Mouse (Mus musculus): ENCODE results near the gene Eif5.
A peak's percentile ranks its signal among the peaks of the same experiment; 100 is the strongest.
"Not testable (repeated sequence)": the region's sequence is repeated elsewhere in the genome, so short reads cannot be mapped to it uniquely, and the experiment has no call there.

The Eif5 gene

GRCm38 (mm10) chr12:111524883-111525282 is 12.9 kb upstream of the Eif5 start:
- no peak for DNase-seq (ENCODE audit: low spot score)

GRCm38 (mm10) chr12:111527643-111528281 is 10.1 kb upstream of the Eif5 start:
- no peak for DNase-seq (ENCODE audit: low spot score)

DNA sequence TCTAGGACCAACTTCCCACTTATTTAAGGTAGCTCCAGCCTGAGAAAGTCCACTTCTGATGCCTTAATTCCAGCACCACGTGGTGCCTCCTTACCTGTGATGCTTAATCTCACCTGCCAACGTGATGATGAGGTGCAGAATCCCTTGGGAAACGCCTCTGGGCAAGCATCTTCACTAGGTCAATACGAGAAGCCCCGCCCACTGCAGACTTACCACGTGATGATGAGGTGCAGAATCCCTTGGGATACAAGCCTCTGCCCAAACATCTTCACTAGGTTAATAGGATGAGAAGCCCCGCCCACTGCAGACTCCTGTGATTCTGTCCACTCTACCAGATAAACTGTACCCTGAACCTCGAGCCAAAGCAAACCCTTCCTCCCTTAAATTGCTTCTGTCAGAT is 8.6 kb upstream of the Eif5 start:
- no peak for DNase-seq (ENCODE audit: low spot score)

GRCm38 (mm10) chr12:111533096-111533794 is 4.6 kb upstream of the Eif5 start:
- DNase-seq (ENCODE audit: low spot score) = no peak

- DNase-seq (ENCODE audit: low spot score) = peak; percentile 47
Measured at GRCm38 (mm10) chr12:111535281-111535680, 2.5 kb upstream of the Eif5 start.

GRCm38 (mm10) chr12:111535762-111536161 is 2.1 kb upstream of the Eif5 start:
- DNase-seq (ENCODE audit: low spot score) = no peak

DNA sequence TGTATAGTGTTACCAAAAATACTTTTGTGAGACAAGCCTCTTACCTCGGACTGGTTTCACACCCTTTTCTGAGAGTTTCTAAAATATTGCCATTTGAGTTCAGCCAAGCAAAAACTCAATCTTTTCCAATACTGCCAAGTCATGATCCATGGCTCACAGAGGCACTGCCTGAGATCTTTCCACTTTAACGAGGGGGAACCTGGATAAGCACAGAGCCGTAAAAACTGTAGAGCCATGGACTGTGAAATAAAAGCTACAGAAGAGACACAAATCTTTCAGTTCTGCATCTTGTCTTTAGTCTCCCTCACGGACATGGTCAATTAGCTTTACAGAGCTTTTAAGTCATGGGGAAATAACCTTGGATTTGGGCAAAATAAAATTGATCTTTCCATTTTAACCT is 1.1 kb upstream of the Eif5 start:
- no peak for DNase-seq (ENCODE audit: low spot score)

DNA sequence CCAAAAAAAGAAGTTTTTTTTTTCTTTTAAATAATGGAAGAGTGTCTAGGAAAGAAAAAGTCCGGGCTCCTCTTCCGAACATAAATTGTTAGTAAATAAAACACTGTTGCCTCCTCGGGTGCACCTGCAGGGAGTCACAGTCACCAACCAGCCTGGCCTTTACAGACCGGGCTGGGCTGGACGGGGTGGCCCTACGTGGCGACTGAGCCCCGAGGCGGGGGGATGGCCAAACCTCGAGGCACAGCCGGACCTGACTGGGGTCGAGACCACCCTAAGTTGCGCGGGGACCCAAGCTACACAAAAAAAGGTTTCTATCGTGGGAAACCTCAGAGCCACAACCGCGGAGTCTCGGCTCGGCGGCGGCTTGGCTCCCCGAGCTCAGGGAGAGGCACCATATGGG is 475 bp upstream of the Eif5 start:
- DNase-seq (ENCODE audit: low spot score) = no peak

GRCm38 (mm10) chr12:111538292-111539040 is 650 bp downstream of the Eif5 start:
- peak; percentile 82 for DNase-seq (ENCODE audit: low spot score)

GRCm38 (mm10) chr12:111539041-111539345 is 1.2 kb downstream of the Eif5 start:
- no peak for DNase-seq (ENCODE audit: low spot score)

GRCm38 (mm10) chr12:111547070-111547469 is 9.3 kb downstream of the Eif5 start:
- DNase-seq (ENCODE audit: low spot score) = no peak

GRCm38 (mm10) chr12:111548555-111549289 is 10.9 kb downstream of the Eif5 start:
- no peak for DNase-seq (ENCODE audit: low spot score)

- DNase-seq (ENCODE audit: low spot score) = no peak
Measured at GRCm38 (mm10) chr12:111550679-111551078, 12.9 kb downstream of the Eif5 start.

DNA sequence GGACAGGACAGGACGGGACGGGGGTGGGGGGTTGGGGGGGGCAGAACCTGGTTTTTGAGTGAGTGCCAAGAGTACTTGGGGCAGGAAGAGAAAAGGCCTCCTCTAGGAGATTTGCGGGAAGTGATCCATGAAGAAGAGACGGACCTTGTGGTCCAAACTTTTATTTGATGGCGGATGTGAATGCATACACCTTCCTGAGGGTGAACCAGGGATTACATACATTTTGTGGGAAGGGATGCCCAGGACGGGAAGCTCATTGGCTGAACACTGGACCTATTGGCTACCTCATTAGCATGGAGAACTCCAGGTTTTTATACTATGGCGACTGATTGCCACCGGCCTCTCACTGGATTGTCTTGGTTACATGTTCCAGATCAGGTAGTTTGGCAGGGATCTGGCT is 14.5 kb downstream of the Eif5 start:
- no peak for DNase-seq (ENCODE audit: low spot score)

DNA sequence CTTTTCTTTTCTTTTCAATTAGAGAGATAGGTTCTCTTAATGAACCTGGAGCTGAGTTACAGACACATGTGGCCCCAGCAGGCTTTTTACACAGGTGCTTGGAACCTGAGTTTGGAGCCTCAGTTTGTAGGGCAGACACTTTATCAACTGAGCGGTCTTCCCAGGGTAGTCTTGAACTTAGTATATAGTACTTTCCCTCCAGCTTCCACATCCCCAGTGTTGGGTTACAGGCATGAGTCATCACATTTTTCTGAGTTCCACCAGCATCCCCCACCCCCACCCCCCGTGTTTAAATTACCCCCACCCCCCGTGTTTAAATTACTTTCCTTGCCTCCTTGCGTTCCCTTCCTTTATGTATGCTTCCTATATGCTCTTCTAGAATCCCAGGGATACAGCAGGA is 17.5 kb downstream of the Eif5 start:
- DNase-seq (ENCODE audit: low spot score) = no peak

DNA sequence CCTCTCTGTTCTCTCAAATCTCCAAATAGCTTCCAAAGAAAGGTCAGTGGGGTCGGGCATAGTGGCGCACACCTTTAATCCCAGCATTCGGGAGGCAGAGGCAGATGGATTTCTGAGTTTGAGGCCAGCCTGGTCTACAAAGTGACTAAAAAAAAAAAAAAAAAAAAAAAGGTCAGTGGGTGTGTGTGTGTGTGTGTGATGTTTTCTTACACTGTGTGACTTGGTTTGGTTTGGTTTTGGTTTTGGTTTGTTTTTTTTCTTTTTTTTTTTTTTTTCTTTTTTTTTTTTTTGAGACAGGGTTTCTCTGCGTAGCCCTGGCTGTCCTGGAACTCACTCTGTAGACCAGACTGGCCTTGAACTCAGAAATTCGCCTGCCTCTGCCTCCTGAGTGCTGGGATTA is 18.1 kb downstream of the Eif5 start:
- not testable (repeated sequence) for DNase-seq (ENCODE audit: low spot score)

- DNase-seq (ENCODE audit: low spot score) = no peak
Measured at GRCm38 (mm10) chr12:111557538-111557937, 19.7 kb downstream of the Eif5 start.

- peak; percentile 37 for DNase-seq (ENCODE audit: low spot score)
Measured at GRCm38 (mm10) chr12:111558655-111559054, 20.8 kb downstream of the Eif5 start.

DNA sequence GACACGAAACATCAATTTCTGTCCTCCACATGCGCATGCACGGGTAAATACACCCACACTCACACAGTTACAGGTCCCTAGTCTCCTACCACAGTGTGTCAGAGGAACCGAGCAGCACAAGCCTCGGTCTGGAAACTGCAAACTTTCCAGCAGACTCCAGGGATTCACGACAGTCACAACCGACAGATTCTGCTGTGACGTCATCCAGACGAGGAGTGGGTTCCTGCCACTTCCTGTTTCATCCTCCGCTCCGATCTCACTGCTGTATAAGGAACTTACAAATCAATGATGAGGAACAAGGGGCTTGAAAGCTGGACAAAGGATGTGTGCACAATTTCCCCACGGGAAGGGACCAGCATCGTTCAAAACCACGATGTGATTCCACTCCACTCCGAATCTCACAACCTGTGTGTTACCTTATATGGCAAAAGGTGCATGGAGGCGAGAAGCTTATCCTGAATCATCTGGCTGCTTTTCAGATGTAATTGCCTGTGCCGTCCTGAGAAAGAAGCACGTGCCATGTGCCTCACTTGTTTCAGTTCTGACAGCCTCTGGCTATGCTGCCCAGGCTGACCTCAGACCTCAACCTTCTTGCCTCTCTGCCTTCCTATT is 21.9 kb downstream of the Eif5 start:
- peak; percentile 35 for DNase-seq (ENCODE audit: low spot score)

DNA sequence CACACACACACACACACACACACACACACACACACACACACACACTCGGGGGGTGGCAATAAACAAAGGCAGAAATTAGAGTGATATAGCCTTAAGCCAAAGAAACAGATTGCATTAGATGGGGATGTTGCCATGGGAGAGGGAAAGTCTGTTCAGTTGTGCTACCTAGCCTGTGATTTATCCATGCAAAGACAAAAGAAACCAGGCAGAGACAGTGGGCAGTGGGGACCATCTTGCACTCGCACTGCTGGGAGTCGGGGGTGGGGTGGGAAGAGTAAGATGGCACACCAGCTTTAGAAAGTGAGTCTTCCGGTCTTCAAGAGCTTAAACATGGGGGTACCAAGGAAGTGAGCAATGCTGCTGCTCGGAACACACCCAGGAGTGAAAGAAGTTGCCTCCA is 22.5 kb downstream of the Eif5 start:
- DNase-seq (ENCODE audit: low spot score) = no peak

- DNase-seq (ENCODE audit: low spot score) = no peak
Measured at GRCm38 (mm10) chr12:111562276-111562814, 24.5 kb downstream of the Eif5 start.

GRCm38 (mm10) chr12:111563076-111563629 is 25.3 kb downstream of the Eif5 start:
- DNase-seq (ENCODE audit: low spot score) = no peak

Measured in spleen, adult 12 weeks (tissue).